Mouse (Mus musculus) limb, embryonic 11.5 days (tissue): ENCODE measurements around the gene Svop. TPM values are rescaled to one million over a fixed set of nuclear protein-coding genes. Genes with fewer than 3 reads are reported as not detected.

Source experiments
- ATAC-seq: fragments of 200-750 bp; cut with Nextera tagmentation; 2 replicates; pipeline ENCODE4 v1.8.0; 2017; ENCODE audit warnings: low read depth; ENCODE audit not compliant: insufficient number of reproducible peaks, low FRiP score, low TSS enrichment
- DNase-seq: peaks from one replicate; pipeline ENCODE4 v3.0.0-alpha.2; 2015; ENCODE audit warnings: low spot score
- H3K27ac ChIP-seq: fragments of 300-500 bp; sonication (generic); replicated peaks from 2 replicates; pipeline ENCODE4 v1.5.1; 2014; ENCODE audit warnings: low read depth, mild to moderate bottlenecking, low read length
- H3K27me3 ChIP-seq: fragments of 300-500 bp; sonication (generic); 2 replicates; pipeline ENCODE4 v1.6.1; 2014; ENCODE audit warnings: mild to moderate bottlenecking, low read length, mixed read lengths; ENCODE audit not compliant: control insufficient read depth, insufficient read depth
- H3K36me3 ChIP-seq: fragments of 300-500 bp; sonication (generic); 2 replicates; pipeline ENCODE4 v1.6.1; 2014; ENCODE audit warnings: mild to moderate bottlenecking, low read length, moderate library complexity, mixed read lengths; ENCODE audit not compliant: control insufficient read depth, insufficient read depth
- H3K4me1 ChIP-seq: fragments of 300-500 bp; sonication (generic); 2 replicates; pipeline ENCODE4 v1.6.1; 2014; ENCODE audit warnings: low read length, mixed read lengths; ENCODE audit not compliant: control insufficient read depth, insufficient read depth
- H3K4me2 ChIP-seq: fragments of 300-500 bp; sonication (generic); 2 replicates; pipeline ENCODE4 v1.6.1; 2014; ENCODE audit warnings: low read depth, mild to moderate bottlenecking, moderate library complexity; ENCODE audit not compliant: severe bottlenecking
- H3K4me3 ChIP-seq: fragments of 300-500 bp; sonication (generic); 2 replicates; pipeline ENCODE4 v1.5.1; 2014; ENCODE audit warnings: low read depth, low read length
- H3K9ac ChIP-seq: fragments of 300-500 bp; sonication (generic); 2 replicates; pipeline ENCODE4 v1.6.1; 2014; ENCODE audit warnings: mild to moderate bottlenecking, low read length
- H3K9me3 ChIP-seq: fragments of 300-500 bp; sonication (generic); 2 replicates; pipeline ENCODE4 v1.6.1; 2016; ENCODE audit warnings: low read length; ENCODE audit not compliant: control insufficient read depth
- WGBS: fragments of 180-500 bp; shearing (Covaris S2); extraction: QIAGEN DNeasy Blood & Tissue Kit; methylation state at CpG from one replicate; pipeline ENCODE4 v1.1.7; 2014; 5-methylcytosine and 5-hydroxymethylcytosine counted together
- polyA plus RNA-seq: library from polyadenylated mRNA; unstranded; fragments of >200 nt; fragmentation: Nextera tagmentation; extraction: Ambion mirVana; gene quantifications from 2 replicates; pipeline ENCODE4 v1.2.1, GENCODE M21; 2014

Svop gene
- polyA plus RNA-seq, 1 experiment from 2014 or later, result 0.24 TPM

DNA sequence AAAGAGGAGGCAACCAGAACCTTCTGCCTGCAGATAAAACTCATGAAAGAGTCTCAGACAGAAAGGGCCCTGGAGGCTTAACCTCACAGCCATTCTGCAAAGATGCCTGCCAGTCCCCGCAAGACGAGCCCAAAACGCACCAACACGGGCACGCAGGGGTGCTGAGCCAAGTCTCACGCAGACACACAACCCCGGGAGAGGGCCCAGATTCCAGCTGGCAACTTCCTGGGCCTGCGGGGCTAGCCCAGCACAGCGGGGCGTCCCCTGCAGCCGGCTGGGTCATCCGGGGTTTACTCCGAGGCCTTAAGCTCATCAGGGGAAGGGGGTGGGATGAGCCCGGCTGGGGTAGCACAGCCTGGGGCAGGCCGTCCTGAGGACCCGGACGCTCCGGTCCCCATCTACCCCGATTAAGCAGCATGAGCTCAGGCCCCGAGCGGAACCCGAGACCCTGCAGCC is 98.3 kb downstream of the Svop start:
- Histone ChIP-seq H3K36me3 (no peaks in the 10 kb centered on the region), H3K4me2 (peak overlapping the region; percentile 76), H3K9ac (peak overlapping the region; percentile 85), H3K9me3 (no peaks in the 10 kb centered on the region), H3K27ac (peak overlapping the region; percentile 60), H3K4me3 (peak overlapping the region; percentile 85), H3K4me1 (peaks cover 7% of the 10 kb centered on the region; the same call in 1 of the 2 replicates), H3K27me3 (no peaks in the 10 kb centered on the region)
- 0% methylated on average over 22 of the region's 22 CpGs for WGBS
- ATAC-seq (peak; percentile 63), DNase-seq (no peak)

DNA sequence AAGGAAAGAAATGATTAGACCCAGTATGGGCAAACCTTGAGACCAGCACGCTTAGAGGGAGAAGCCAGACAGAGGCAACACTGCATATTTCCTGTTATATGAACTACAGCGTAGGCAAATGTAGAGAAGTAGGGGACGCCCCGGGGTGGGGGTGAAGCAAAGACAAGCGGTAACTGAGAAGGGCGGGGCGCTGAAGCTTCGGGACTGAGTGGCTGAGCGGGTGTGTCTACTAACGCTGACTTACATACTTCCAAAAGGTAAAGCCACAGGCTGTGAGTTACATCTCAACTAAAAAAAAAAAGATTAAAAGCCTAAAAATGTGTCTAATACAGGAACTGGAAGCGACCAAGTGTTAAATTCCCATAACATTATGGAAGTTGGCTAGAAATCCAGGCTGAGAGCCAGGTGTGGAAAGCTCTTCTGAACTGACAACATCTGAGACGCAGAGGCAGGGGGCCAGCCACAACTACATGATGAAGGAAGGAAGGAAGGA is 99.0 kb downstream of the Svop start:
- 0 out of 2 replicates have a peak overlapping the region, but pooled peaks have one; percentile 60 for H3K27ac ChIP-seq
- whole genome bisulfite sequencing, result 25% methylated on average over 12 of the region's 12 CpGs
- peak overlapping the region; percentile 85; the same call in 1 of the 2 replicates for H3K9ac ChIP-seq
- peak overlapping the region; percentile 85 for H3K4me3 ChIP-seq
- peaks cover 7% of the 10 kb centered on the region; the same call in 1 of the 2 replicates for H3K4me1 ChIP-seq
- no peak for ATAC-seq
- no peaks in the 10 kb centered on the region for H3K9me3 ChIP-seq
- H3K27me3 ChIP-seq, result no peaks in the 10 kb centered on the region
- DNase-seq, result no peak
- peak overlapping the region; percentile 76 for H3K4me2 ChIP-seq
- H3K36me3 ChIP-seq, result no peaks in the 10 kb centered on the region

DNA sequence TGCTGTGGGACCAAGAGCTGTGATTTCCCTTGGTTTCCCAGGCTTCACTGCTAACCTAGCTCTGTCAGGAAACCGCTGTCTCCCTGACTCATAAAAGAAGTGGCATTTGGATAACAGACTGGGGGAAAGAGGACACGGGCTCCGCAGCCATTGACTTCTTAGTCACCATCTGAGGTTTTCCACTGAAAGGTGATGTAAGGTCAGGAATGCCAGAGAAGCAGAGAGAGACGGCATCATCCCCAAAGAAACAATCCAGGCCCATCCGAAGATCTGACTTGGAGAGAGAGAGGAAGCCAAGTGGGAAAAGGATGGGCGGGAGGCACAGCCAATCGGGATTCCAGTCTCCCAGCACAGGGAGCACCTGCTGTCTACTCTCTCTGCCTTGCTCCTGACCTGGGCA is 100.2 kb downstream of the Svop start:
- Histone ChIP-seq H3K27me3 (no peaks in the 10 kb centered on the region), H3K27ac (no peak overlapping the region), H3K4me3 (no peak overlapping the region), H3K36me3 (no peaks in the 10 kb centered on the region), H3K9ac (no peak overlapping the region), H3K4me1 (peaks cover 15% of the 10 kb centered on the region; the same call in 1 of the 2 replicates), H3K4me2 (no peak overlapping the region), H3K9me3 (no peaks in the 10 kb centered on the region)
- ATAC-seq (no peak), DNase-seq (no peak)
- WGBS, result 72% methylated on average over 7 of the region's 7 CpGs

GRCm38 (mm10) chr5:113990593-113990992 is 100.8 kb downstream of the Svop start:
- Histone ChIP-seq H3K36me3 (no peaks in the 10 kb centered on the region), H3K4me2 (no peak overlapping the region), H3K9ac (no peak overlapping the region), H3K9me3 (no peaks in the 10 kb centered on the region), H3K4me3 (no peak overlapping the region), H3K27ac (no peak overlapping the region), H3K27me3 (no peaks in the 10 kb centered on the region), H3K4me1 (peaks cover 19% of the 10 kb centered on the region)
- WGBS, result 91% methylated on average over 5 of the region's 5 CpGs
- ATAC-seq, result no peak
- DNase-seq, result no peak

DNA sequence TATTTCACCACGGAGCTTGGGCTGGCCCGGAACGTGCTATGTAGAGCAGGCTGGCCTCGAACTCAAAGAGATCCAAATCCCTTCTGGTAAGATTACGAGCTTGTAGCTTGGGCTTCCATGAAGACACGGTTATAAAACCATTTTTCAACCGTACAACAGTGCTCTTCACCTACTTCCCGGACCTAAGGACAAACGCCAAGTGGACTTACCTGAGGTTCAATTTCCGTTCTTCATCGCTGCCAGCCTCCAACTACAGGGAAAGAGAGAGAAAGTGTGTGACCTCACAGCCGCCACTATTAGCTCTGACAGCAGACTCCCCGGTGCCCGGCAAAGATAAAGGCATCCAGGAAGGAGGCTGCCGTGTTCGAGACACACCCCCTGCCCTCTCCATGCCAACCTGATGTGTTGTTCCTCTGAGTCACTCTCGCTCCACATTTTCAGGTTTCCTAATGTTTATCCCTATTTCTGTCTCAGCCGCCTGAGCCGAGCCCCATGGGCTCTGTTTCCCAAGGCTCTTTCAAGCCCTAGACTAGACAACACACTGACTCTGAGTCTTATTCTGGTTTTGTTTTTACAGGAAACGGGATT is 101.8 kb downstream of the Svop start:
- DNase-seq (no peak), ATAC-seq (no peak)
- H3K4me3 ChIP-seq, result no peak overlapping the region
- no peaks in the 10 kb centered on the region for H3K9me3 ChIP-seq
- H3K27ac ChIP-seq, result no peak overlapping the region
- H3K9ac ChIP-seq, result no peak overlapping the region
- peaks cover 19% of the 10 kb centered on the region for H3K4me1 ChIP-seq
- no peaks in the 10 kb centered on the region for H3K27me3 ChIP-seq
- H3K36me3 ChIP-seq, result no peaks in the 10 kb centered on the region
- WGBS, result 89% methylated on average over 20 of the region's 20 CpGs
- no peak overlapping the region for H3K4me2 ChIP-seq

GRCm38 (mm10) chr5:113986182-113986961 is 105.0 kb downstream of the Svop start:
- Histone ChIP-seq H3K9me3 (no peaks in the 10 kb centered on the region; the same call in 1 of the 2 replicates), H3K4me3 (no peak overlapping the region), H3K27ac (no peak overlapping the region), H3K9ac (no peak overlapping the region), H3K36me3 (no peaks in the 10 kb centered on the region), H3K4me2 (no peak overlapping the region), H3K27me3 (no peaks in the 10 kb centered on the region), H3K4me1 (peaks cover 12% of the 10 kb centered on the region)
- 22% methylated on average over 9 of the region's 9 CpGs for WGBS
- DNase-seq (no peak), ATAC-seq (no peak)

DNA sequence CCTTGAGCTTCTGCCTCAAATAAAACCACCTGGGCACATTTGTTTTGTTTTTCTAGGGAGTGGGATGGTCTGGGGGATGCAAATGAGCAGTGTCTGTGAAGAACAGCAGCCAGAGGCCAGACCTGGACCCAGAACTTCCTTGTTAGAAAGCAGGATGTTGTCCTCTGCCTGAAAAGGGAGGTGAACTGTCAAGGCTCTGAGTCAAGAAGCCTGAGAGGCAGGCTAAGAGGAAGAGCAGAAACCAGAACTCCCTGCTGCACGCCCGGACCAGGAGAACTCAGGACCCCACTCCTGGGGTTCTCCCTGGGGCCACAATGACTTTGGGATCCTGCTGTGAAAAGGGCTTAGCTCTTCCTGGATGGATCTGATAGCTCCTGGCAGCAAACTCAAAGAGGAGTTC is 105.6 kb downstream of the Svop start:
- H3K9me3 ChIP-seq, result no peaks in the 10 kb centered on the region; the same call in 1 of the 2 replicates
- WGBS, result 71% methylated on average over 2 of the region's 2 CpGs
- H3K4me1 ChIP-seq, result peaks cover 12% of the 10 kb centered on the region
- H3K27me3 ChIP-seq, result no peaks in the 10 kb centered on the region
- no peak overlapping the region for H3K4me2 ChIP-seq
- DNase-seq (no peak), ATAC-seq (no peak)
- H3K4me3 ChIP-seq, result no peak overlapping the region
- H3K36me3 ChIP-seq, result no peaks in the 10 kb centered on the region
- H3K9ac ChIP-seq, result no peak overlapping the region
- H3K27ac ChIP-seq, result no peak overlapping the region

- Histone ChIP-seq H3K4me3 (no peak overlapping the region), H3K36me3 (no peaks in the 10 kb centered on the region), H3K9me3 (no peaks in the 10 kb centered on the region; the same call in 1 of the 2 replicates), H3K9ac (no peak overlapping the region), H3K27ac (no peak overlapping the region), H3K4me2 (no peak overlapping the region), H3K27me3 (no peaks in the 10 kb centered on the region), H3K4me1 (peaks cover 12% of the 10 kb centered on the region)
- 91% methylated on average over 13 of the region's 13 CpGs for WGBS
- ATAC-seq (no peak), DNase-seq (no peak)
Observed at GRCm38 (mm10) chr5:113984025-113984740, 107.2 kb downstream of the Svop start.
